Comparison of ENCODE assay signal across 15 mouse cellular contexts in genomic region chr15:92101956-92102355, GRCm38 (mm10).
"Had no signal": no experiment of that assay in that cellular context is flagged by ENCODE, and none has a peak within 500 bp of the region (broad histone marks: within the 10 kb centered on the region; RNA-seq: fewer than 3 reads in every experiment).

No protein-coding gene starts in this region.

- DNase-seq: liver, embryonic 13.5 days; liver, postnatal 0 days; lung, adult 18-20 months; lung, adult 2 months; lung, embryonic 14.5 days; lung, postnatal 10 days; lung, postnatal 14 days; lung, postnatal 36 days; lung, postnatal 4 days; midbrain, embryonic 14.5 days had no signal

- ATAC-seq: liver, embryonic 12.5 days; liver, postnatal 0 days; lung, postnatal 0 days; midbrain, embryonic 13.5 days; midbrain, embryonic 15.5 days; midbrain, embryonic 16.5 days had no signal
